Mouse (Mus musculus) heart, embryonic 16.5 days (tissue): ENCODE measurements around the gene Chrm3. TPM values are rescaled to one million over a fixed set of nuclear protein-coding genes. Genes with fewer than 3 reads are reported as not detected.

Experiments used
- ATAC-seq: fragments of 200-750 bp; cut with Nextera tagmentation; replicated peaks from 2 replicates; pipeline ENCODE4 v1.8.0; 2017; ENCODE audit warnings: moderate number of reproducible peaks; ENCODE audit not compliant: insufficient read depth, low FRiP score; ENCODE audit errors: extremely low read depth
- H3K27ac ChIP-seq: fragments of 300-500 bp; sonication (generic); 2 replicates; pipeline ENCODE4 v1.5.1; 2014; ENCODE audit warnings: mild to moderate bottlenecking, low read length, control low read depth, moderate library complexity
- H3K27me3 ChIP-seq: fragments of 300-500 bp; sonication (generic); 2 replicates; pipeline ENCODE4 v1.6.1; 2014; ENCODE audit warnings: low read length, mixed read lengths; ENCODE audit not compliant: control insufficient read depth, insufficient read depth
- H3K36me3 ChIP-seq: fragments of 300-500 bp; sonication (generic); 2 replicates; pipeline ENCODE4 v1.6.1; 2014; ENCODE audit not compliant: control insufficient read depth, insufficient read depth
- H3K4me1 ChIP-seq: fragments of 300-500 bp; sonication (generic); 2 replicates; pipeline ENCODE4 v1.6.1; 2014; ENCODE audit warnings: low read length, mixed read lengths; ENCODE audit not compliant: control insufficient read depth, insufficient read depth
- H3K4me2 ChIP-seq: fragments of 300-500 bp; sonication (generic); 2 replicates; pipeline ENCODE4 v1.6.1; 2014; ENCODE audit warnings: low read depth, mild to moderate bottlenecking, control low read depth, low read length
- H3K4me3 ChIP-seq: fragments of 300-500 bp; sonication (generic); 2 replicates; pipeline ENCODE4 v1.5.1; 2014; ENCODE audit warnings: mild to moderate bottlenecking, control low read depth, low read length
- H3K9ac ChIP-seq: fragments of 300-500 bp; sonication (generic); 2 replicates; pipeline ENCODE4 v1.6.1; 2014; ENCODE audit warnings: low read length, control low read depth
- H3K9me3 ChIP-seq: fragments of 300-500 bp; sonication (generic); replicated peaks from 2 replicates; pipeline ENCODE4 v1.6.1; 2016; ENCODE audit warnings: low read length; ENCODE audit not compliant: control insufficient read depth
- WGBS: fragments of 180-500 bp; shearing (Covaris S2); extraction: QIAGEN DNeasy Blood & Tissue Kit; methylation state at CpG from one replicate; pipeline ENCODE4 v1.1.7; 2014; 5-methylcytosine and 5-hydroxymethylcytosine counted together
- polyA plus RNA-seq: library from polyadenylated mRNA; unstranded; fragments of >200 nt; fragmentation: Nextera tagmentation; extraction: Ambion mirVana; gene quantifications from 2 replicates; pipeline ENCODE4 v1.2.1, GENCODE M21; 2015

Gene Chrm3
- polyA plus RNA-seq, 1 experiment from 2014 or later: 0.42 TPM

DNA sequence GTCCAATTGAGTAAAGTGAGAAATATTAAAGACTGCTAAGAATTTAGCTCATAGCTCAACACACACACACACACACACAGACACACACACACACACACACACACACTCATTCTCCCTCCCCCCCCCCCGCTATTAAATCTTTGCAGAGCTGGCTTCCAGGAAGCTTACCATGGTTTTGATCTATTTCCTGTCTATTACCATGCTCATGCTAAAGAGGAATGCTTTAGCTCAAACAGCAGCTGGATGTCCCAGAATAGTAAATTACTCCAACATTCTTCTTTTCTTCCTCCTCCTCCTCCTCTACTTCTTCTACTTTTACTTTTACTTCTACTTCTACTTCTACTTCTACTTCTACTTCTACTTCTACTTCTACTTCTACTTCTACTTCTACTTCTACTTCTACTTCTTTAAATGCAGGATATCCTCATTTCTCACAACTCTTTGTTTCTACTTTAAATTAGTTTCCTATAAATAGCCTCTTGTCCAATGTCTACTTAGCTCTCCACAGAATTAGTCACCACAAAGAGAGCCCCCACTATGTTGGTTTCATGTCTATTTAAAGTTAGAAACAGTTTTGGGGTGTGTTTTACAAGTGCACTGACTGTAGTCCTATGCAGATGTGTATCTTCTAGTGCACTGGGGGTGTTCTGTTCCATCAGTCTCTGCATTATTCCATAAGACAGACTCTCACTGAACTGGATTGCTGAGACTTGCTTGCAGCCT is 150.0 kb downstream of the Chrm3 start:
- ATAC-seq: no peak
- 33% methylated on average over 1 of the region's 1 CpGs for WGBS

GRCm38 (mm10) chr13:10199206-10199956 is 161.3 kb downstream of the Chrm3 start:
- Histone ChIP-seq H3K27me3 (no peaks in the 10 kb centered on the region), H3K4me2 (no peak overlapping the region), H3K4me1 (no peaks in the 10 kb centered on the region), H3K27ac (no peak overlapping the region), H3K4me3 (no peak overlapping the region), H3K9ac (no peak overlapping the region), H3K9me3 (0 out of 2 replicates have a peak, but pooled peaks cover 2% of the 10 kb centered on the region), H3K36me3 (no peaks in the 10 kb centered on the region)
- 75% methylated on average over 6 of the region's 6 CpGs for WGBS
- no peak for ATAC-seq

More for the DNA sequence above, 150.0 kb downstream of the Chrm3 start:
- Histone ChIP-seq H3K4me1 (no peaks in the 10 kb centered on the region), H3K27ac (no peak overlapping the region), H3K9ac (no peak overlapping the region), H3K36me3 (no peaks in the 10 kb centered on the region), H3K4me3 (no peak overlapping the region), H3K9me3 (no peaks in the 10 kb centered on the region), H3K4me2 (no peak overlapping the region), H3K27me3 (no peaks in the 10 kb centered on the region)

DNA sequence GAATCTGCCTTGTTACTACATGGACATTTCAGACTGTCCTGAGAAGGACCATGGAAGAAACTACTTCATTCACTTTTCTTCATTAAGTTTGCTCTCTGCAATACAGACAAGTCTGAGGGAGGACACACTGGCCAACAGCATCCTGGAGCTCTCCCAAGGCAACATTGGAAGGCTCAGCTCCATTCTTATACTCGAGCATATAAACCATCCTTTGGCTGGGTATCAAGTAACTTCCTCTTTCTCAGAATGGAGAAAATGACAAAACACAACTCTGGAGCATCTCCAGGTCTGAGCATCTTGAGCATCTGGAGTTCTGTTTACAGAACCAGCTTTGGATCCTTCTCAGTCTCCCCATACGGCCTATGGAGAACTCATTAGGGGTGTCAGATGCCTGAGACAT is 170.8 kb downstream of the Chrm3 start:
- Histone ChIP-seq H3K4me1 (no peaks in the 10 kb centered on the region), H3K27me3 (no peaks in the 10 kb centered on the region)
- ATAC-seq: no peak

GRCm38 (mm10) chr13:10187926-10188325 is 172.7 kb downstream of the Chrm3 start:
- Histone ChIP-seq H3K4me3 (no peak overlapping the region), H3K27me3 (no peaks in the 10 kb centered on the region), H3K9ac (no peak overlapping the region), H3K4me1 (no peaks in the 10 kb centered on the region), H3K36me3 (no peaks in the 10 kb centered on the region), H3K9me3 (no peaks in the 10 kb centered on the region), H3K4me2 (no peak overlapping the region), H3K27ac (no peak overlapping the region)
- ATAC-seq: no peak
- WGBS: 82% methylated on average over 3 of the region's 3 CpGs

More for the DNA sequence above, 170.8 kb downstream of the Chrm3 start:
- WGBS: 52% methylated on average over 2 of the region's 2 CpGs
- Histone ChIP-seq H3K27ac (no peak overlapping the region), H3K4me2 (no peak overlapping the region), H3K9me3 (no peaks in the 10 kb centered on the region), H3K4me3 (no peak overlapping the region), H3K36me3 (no peaks in the 10 kb centered on the region), H3K9ac (no peak overlapping the region)

DNA sequence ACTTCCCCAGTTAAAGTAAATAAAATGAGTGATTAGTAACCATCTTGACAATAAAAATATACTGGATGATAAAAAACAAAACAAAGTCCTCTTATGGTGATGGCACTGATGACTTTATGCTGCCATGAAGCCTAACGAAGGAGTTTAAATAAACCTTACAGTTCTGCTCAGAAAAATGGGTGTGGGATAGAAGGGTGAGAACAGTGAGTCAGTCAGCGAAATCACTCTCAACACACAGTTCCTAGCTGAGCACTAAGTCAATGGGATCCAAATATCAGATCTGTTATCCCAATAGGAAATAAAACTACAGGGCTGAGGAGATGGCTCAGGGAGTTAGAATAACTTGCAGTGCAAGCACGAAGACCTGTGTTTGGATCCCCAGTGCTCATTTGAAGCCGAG is 176.8 kb downstream of the Chrm3 start:
- Histone ChIP-seq H3K4me3 (no peak overlapping the region), H3K4me2 (no peak overlapping the region), H3K27ac (no peak overlapping the region), H3K36me3 (no peaks in the 10 kb centered on the region), H3K27me3 (no peaks in the 10 kb centered on the region), H3K4me1 (no peaks in the 10 kb centered on the region), H3K9ac (no peak overlapping the region), H3K9me3 (no peaks in the 10 kb centered on the region)
- 82% methylated on average over 4 of the region's 4 CpGs for WGBS
- no peak for ATAC-seq

GRCm38 (mm10) chr13:10182756-10183155 is 177.9 kb downstream of the Chrm3 start:
- 61% methylated on average over 2 of the region's 2 CpGs for WGBS
- Histone ChIP-seq H3K9ac (no peak overlapping the region), H3K4me1 (no peaks in the 10 kb centered on the region), H3K4me3 (no peak overlapping the region), H3K27ac (no peak overlapping the region), H3K27me3 (no peaks in the 10 kb centered on the region), H3K36me3 (no peaks in the 10 kb centered on the region), H3K4me2 (no peak overlapping the region), H3K9me3 (no peaks in the 10 kb centered on the region)
- no peak for ATAC-seq

DNA sequence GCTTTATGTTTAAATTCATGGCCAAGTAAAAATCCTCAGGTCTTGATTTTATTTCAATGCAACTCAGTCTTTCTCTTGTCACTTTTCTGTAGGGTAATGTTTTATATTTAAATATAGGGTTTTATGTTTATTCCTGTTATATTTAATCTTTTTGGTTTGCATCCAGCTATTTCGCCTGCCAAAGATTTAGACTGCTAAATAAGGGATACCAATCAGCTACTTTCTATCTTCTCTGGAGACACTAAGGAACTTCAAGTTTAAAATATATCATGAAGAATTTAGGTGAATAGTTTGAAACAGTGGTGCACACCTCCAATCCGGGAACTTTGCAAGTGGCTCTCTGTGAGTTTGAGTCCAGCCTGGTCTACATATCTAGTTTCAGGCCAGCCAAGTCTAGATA is 190.1 kb downstream of the Chrm3 start:
- Histone ChIP-seq H3K36me3 (no peaks in the 10 kb centered on the region), H3K9me3 (no peaks in the 10 kb centered on the region), H3K27ac (no peak overlapping the region), H3K4me1 (no peaks in the 10 kb centered on the region), H3K4me3 (no peak overlapping the region), H3K27me3 (no peaks in the 10 kb centered on the region), H3K4me2 (no peak overlapping the region), H3K9ac (no peak overlapping the region)
- ATAC-seq: no peak
- 72% methylated on average over 2 of the region's 2 CpGs for WGBS

GRCm38 (mm10) chr13:10163354-10163753 is 197.3 kb downstream of the Chrm3 start:
- H3K4me1 ChIP-seq: no peaks in the 10 kb centered on the region
- no peak overlapping the region for H3K4me3 ChIP-seq
- no peak overlapping the region for H3K4me2 ChIP-seq
- no peaks in the 10 kb centered on the region for H3K27me3 ChIP-seq
- no peaks in the 10 kb centered on the region for H3K9me3 ChIP-seq
- ATAC-seq: no peak
- H3K9ac ChIP-seq: no peak overlapping the region
- H3K36me3 ChIP-seq: no peaks in the 10 kb centered on the region
- H3K27ac ChIP-seq: no peak overlapping the region

- H3K36me3 ChIP-seq: no peaks in the 10 kb centered on the region
- no peaks in the 10 kb centered on the region for H3K4me1 ChIP-seq
- no peaks in the 10 kb centered on the region for H3K27me3 ChIP-seq
- H3K27ac ChIP-seq: no peak overlapping the region
- H3K4me3 ChIP-seq: no peak overlapping the region
- 87% methylated on average over 3 of the region's 3 CpGs for WGBS
- H3K9me3 ChIP-seq: no peaks in the 10 kb centered on the region
- no peak for ATAC-seq
- no peak overlapping the region for H3K9ac ChIP-seq
- H3K4me2 ChIP-seq: no peak overlapping the region
Observed at GRCm38 (mm10) chr13:10157496-10157895, 203.2 kb downstream of the Chrm3 start.
